Mouse (Mus musculus): ENCODE results near the gene Cmtm4. TPM values are rescaled to one million over a fixed set of nuclear protein-coding genes. Genes with fewer than 3 reads are reported as not detected.
"Not testable (repeated sequence)": the region's sequence is repeated elsewhere in the genome, so short reads cannot be mapped to it uniquely, and the experiment has no call there.

Gene Cmtm4
- polyA plus RNA-seq, 1 experiment from 2014 or later, result 4.3 TPM

GRCm38 (mm10) chr8:104334196-104334595 lies 61.4 kb downstream of the Cmtm4 start:
- no peak overlapping the region for H3K9ac ChIP-seq (ENCODE audit: low read depth, low read length)
- H3K4me1 ChIP-seq (ENCODE audit: control insufficient read depth, insufficient read depth, low read length), result peaks cover under 1% of the 10 kb centered on the region; the same call in 1 of the 2 replicates
- WGBS, result 67% methylated on average over 1 of the region's 1 CpGs
- H3K27ac ChIP-seq (replicated peaks; ENCODE audit: low read depth, low read length), result no peak overlapping the region
- H3K9me3 ChIP-seq (ENCODE audit: control insufficient read depth, low read length), result no peaks in the 10 kb centered on the region
- DNase-seq (ENCODE audit: low spot score), result no peak
- no peaks in the 10 kb centered on the region for H3K36me3 ChIP-seq (ENCODE audit: control insufficient read depth, insufficient read depth, low read length)
- H3K4me3 ChIP-seq (ENCODE audit: low read depth, low read length), result no peak overlapping the region
- no peak for ATAC-seq (ENCODE audit: low read depth)
- no peak overlapping the region for H3K4me2 ChIP-seq (ENCODE audit: low read depth, low read length)
- no peaks in the 10 kb centered on the region for H3K27me3 ChIP-seq (replicated peaks; ENCODE audit: control insufficient read depth, insufficient read depth, low read length)

GRCm38 (mm10) chr8:104333786-104334185 lies 61.8 kb downstream of the Cmtm4 start:
- Histone ChIP-seq H3K36me3 (ENCODE audit: control insufficient read depth, insufficient read depth, low read length) (no peaks in the 10 kb centered on the region), H3K4me3 (ENCODE audit: low read depth, low read length) (no peak overlapping the region), H3K4me1 (ENCODE audit: control insufficient read depth, insufficient read depth, low read length) (no peaks in the 10 kb centered on the region), H3K9ac (ENCODE audit: low read depth, low read length) (no peak overlapping the region), H3K27me3 (replicated peaks; ENCODE audit: control insufficient read depth, insufficient read depth, low read length) (no peaks in the 10 kb centered on the region), H3K27ac (replicated peaks; ENCODE audit: low read depth, low read length) (no peak overlapping the region), H3K9me3 (ENCODE audit: control insufficient read depth, low read length) (no peaks in the 10 kb centered on the region), H3K4me2 (ENCODE audit: low read depth, low read length) (no peak overlapping the region)
- DNase-seq (ENCODE audit: low spot score), result no peak
- WGBS, result 62% methylated on average over 5 of the region's 5 CpGs
- ATAC-seq (ENCODE audit: low read depth), result no peak

GRCm38 (mm10) chr8:104332665-104333631 lies 62.7 kb downstream of the Cmtm4 start:
- no peak overlapping the region for H3K4me2 ChIP-seq (ENCODE audit: low read depth, low read length)
- no peak for DNase-seq (ENCODE audit: low spot score)

GRCm38 (mm10) chr8:104321930-104322329 lies 73.7 kb downstream of the Cmtm4 start, which contains the start of gene Cmtm2b:
Cmtm2b (plus strand) TSS chr8:104322230.
- not testable (repeated sequence) for H3K4me1 ChIP-seq (ENCODE audit: control insufficient read depth, insufficient read depth, low read length); H3K4me3 ChIP-seq (ENCODE audit: low read depth, low read length); H3K9ac ChIP-seq (ENCODE audit: low read depth, low read length); H3K27me3 ChIP-seq (replicated peaks; ENCODE audit: control insufficient read depth, insufficient read depth, low read length); ATAC-seq (ENCODE audit: low read depth); H3K36me3 ChIP-seq (ENCODE audit: control insufficient read depth, insufficient read depth, low read length); H3K27ac ChIP-seq (replicated peaks; ENCODE audit: low read depth, low read length); H3K4me2 ChIP-seq (ENCODE audit: low read depth, low read length); DNase-seq (ENCODE audit: low spot score); H3K9me3 ChIP-seq (ENCODE audit: control insufficient read depth, low read length)
- 82% methylated on average over 12 of the region's 12 CpGs for WGBS

More at GRCm38 (mm10) chr8:104332665-104333631, 62.7 kb downstream of the Cmtm4 start:
- WGBS, result 78% methylated on average over 5 of the region's 5 CpGs
- Histone ChIP-seq H3K9ac (ENCODE audit: low read depth, low read length) (no peak overlapping the region), H3K4me3 (ENCODE audit: low read depth, low read length) (no peak overlapping the region), H3K27me3 (replicated peaks; ENCODE audit: control insufficient read depth, insufficient read depth, low read length) (no peaks in the 10 kb centered on the region), H3K27ac (replicated peaks; ENCODE audit: low read depth, low read length) (no peak overlapping the region), H3K4me1 (ENCODE audit: control insufficient read depth, insufficient read depth, low read length) (no peaks in the 10 kb centered on the region), H3K36me3 (ENCODE audit: control insufficient read depth, insufficient read depth, low read length) (no peaks in the 10 kb centered on the region), H3K9me3 (ENCODE audit: control insufficient read depth, low read length) (no peaks in the 10 kb centered on the region)
- no peak for ATAC-seq (ENCODE audit: low read depth)

GRCm38 (mm10) chr8:104321267-104321666 lies 74.3 kb downstream of the Cmtm4 start, which contains the start of gene Gm11020:
Gm11020 (plus strand) TSS chr8:104321567.
- H3K4me2 ChIP-seq (ENCODE audit: low read depth, low read length); H3K27ac ChIP-seq (replicated peaks; ENCODE audit: low read depth, low read length); H3K27me3 ChIP-seq (replicated peaks; ENCODE audit: control insufficient read depth, insufficient read depth, low read length); H3K36me3 ChIP-seq (ENCODE audit: control insufficient read depth, insufficient read depth, low read length); H3K9me3 ChIP-seq (ENCODE audit: control insufficient read depth, low read length); ATAC-seq (ENCODE audit: low read depth); H3K4me1 ChIP-seq (ENCODE audit: control insufficient read depth, insufficient read depth, low read length); H3K4me3 ChIP-seq (ENCODE audit: low read depth, low read length); DNase-seq (ENCODE audit: low spot score); H3K9ac ChIP-seq (ENCODE audit: low read depth, low read length): not testable (repeated sequence)
- 84% methylated on average over 8 of the region's 11 CpGs for WGBS

GRCm38 (mm10) chr8:104313311-104313710 lies 82.3 kb downstream of the Cmtm4 start:
- Histone ChIP-seq H3K4me1 (ENCODE audit: control insufficient read depth, insufficient read depth, low read length) (no peaks in the 10 kb centered on the region), H3K27ac (replicated peaks; ENCODE audit: low read depth, low read length) (no peak overlapping the region), H3K9ac (ENCODE audit: low read depth, low read length) (no peak overlapping the region), H3K36me3 (ENCODE audit: control insufficient read depth, insufficient read depth, low read length) (no peaks in the 10 kb centered on the region), H3K27me3 (replicated peaks; ENCODE audit: control insufficient read depth, insufficient read depth, low read length) (no peaks in the 10 kb centered on the region), H3K4me3 (ENCODE audit: low read depth, low read length) (no peak overlapping the region), H3K4me2 (ENCODE audit: low read depth, low read length) (no peak overlapping the region), H3K9me3 (ENCODE audit: control insufficient read depth, low read length) (no peaks in the 10 kb centered on the region)
- DNase-seq (ENCODE audit: low spot score), result no peak
- 70% methylated on average over 4 of the region's 4 CpGs for WGBS
- ATAC-seq (ENCODE audit: low read depth), result no peak

GRCm38 (mm10) chr8:104312023-104312422 lies 83.6 kb downstream of the Cmtm4 start:
- not testable (repeated sequence) for H3K27ac ChIP-seq (replicated peaks; ENCODE audit: low read depth, low read length); H3K9me3 ChIP-seq (ENCODE audit: control insufficient read depth, low read length); ATAC-seq (ENCODE audit: low read depth); H3K27me3 ChIP-seq (replicated peaks; ENCODE audit: control insufficient read depth, insufficient read depth, low read length); H3K4me1 ChIP-seq (ENCODE audit: control insufficient read depth, insufficient read depth, low read length); H3K36me3 ChIP-seq (ENCODE audit: control insufficient read depth, insufficient read depth, low read length); DNase-seq (ENCODE audit: low spot score); H3K4me2 ChIP-seq (ENCODE audit: low read depth, low read length); H3K9ac ChIP-seq (ENCODE audit: low read depth, low read length); H3K4me3 ChIP-seq (ENCODE audit: low read depth, low read length)
- WGBS, result 86% methylated on average over 3 of the region's 3 CpGs

- H3K9ac ChIP-seq (ENCODE audit: low read depth, low read length); H3K4me2 ChIP-seq (ENCODE audit: low read depth, low read length); H3K27ac ChIP-seq (replicated peaks; ENCODE audit: low read depth, low read length); H3K36me3 ChIP-seq (ENCODE audit: control insufficient read depth, insufficient read depth, low read length); H3K4me3 ChIP-seq (ENCODE audit: low read depth, low read length); H3K27me3 ChIP-seq (replicated peaks; ENCODE audit: control insufficient read depth, insufficient read depth, low read length); DNase-seq (ENCODE audit: low spot score); ATAC-seq (ENCODE audit: low read depth); H3K4me1 ChIP-seq (ENCODE audit: control insufficient read depth, insufficient read depth, low read length); H3K9me3 ChIP-seq (ENCODE audit: control insufficient read depth, low read length): not testable (repeated sequence)
- 88% methylated on average over 27 of the region's 36 CpGs for WGBS
These were observed 86.0 kb downstream of the Cmtm4 start, which contains the start of the genes Gm45711 and Cmtm1 for GRCm38 (mm10) chr8:104309441-104310155. Gm45711 (minus strand) TSS chr8:104310081. Cmtm1 (minus strand) TSS chr8:104310145.

All from embryonic facial prominence, embryonic 14.5 days (tissue).